Mouse (Mus musculus): Measurements from ENCODE around the gene Slc25a53.
"Not testable (repeated sequence)": the region's sequence is repeated elsewhere in the genome, so short reads cannot be mapped to it uniquely, and the experiment has no call there.

The Slc25a53 gene

DNA sequence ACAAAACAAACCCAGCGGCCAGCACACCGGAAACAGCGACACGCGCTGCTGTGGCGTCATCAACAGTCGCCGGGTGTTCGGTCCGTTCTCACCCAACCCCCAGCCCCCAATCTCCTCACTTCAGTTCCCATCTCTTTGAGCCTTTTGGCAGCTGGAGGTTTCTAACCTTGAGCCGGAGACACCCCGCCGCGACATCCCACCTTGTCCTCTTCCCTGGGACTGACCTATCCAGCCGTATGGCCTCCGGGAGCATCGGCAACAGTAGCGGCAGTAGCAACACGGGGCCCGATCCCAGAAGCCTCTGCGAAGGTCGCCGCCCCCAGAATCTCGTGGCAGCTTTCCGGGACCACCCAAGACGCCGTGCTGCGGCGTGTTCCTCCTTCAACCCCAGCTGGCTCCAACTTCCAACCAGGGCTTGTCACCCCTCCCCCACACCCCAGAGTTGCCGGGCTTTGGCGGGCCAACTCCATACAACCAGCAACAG is at the start of gene Slc25a53:
Slc25a53 (minus strand) TSS at position 303 of the 484 bp plus-strand sequence.
- DNase-seq (ENCODE audit: inconsistent ontology term) = peak; percentile 88

GRCm38 (mm10) chrX:137063202-137063601 is 25.1 kb upstream of the Slc25a53 start:
- DNase-seq (ENCODE audit: inconsistent ontology term) = peak; percentile 16

DNA sequence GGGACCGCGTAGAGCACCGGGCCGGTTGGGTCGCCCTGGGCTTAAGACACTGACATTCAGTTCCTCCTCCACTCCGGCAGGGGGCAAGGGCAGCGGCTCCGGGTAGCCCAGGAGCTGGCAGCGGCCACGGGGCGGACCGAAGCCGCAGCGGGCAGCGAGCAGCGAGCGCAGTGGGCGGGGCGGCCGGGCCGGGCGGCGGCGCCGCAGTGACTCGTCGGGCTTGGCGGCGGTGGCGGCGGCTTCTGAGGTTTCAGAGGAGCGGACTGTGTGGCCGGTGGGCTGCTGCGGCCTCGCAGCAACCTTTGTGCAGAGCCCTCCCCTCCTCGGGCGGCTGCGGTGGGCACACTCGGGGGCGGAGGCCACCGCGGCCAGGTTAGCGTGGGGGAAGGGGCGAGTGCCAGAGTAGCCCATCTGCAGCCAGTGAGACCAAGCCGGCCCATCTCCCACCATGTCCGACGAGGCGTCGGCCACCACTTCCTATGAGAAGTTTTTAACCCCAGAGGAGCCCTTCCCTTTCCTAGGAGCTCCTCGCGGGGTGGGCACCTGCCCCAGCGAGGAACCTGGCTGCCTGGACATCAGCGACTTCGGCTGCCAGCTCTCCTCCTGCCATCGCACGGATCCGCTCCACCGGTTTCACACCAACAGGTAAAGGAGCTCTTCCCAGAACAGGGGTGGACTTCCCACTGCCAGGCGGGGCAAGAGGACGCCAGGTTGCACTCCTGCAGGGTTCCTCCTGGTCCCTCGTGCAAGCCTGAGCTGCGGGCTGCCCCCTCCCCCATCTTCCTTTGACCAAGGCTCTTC is 11.5 kb upstream of the Slc25a53 start, which contains the start of gene Fam199x:
Fam199x (plus strand) TSS at position 170 of the 801 bp plus-strand sequence.
- DNase-seq (ENCODE audit: inconsistent ontology term) = peak; percentile 83

DNA sequence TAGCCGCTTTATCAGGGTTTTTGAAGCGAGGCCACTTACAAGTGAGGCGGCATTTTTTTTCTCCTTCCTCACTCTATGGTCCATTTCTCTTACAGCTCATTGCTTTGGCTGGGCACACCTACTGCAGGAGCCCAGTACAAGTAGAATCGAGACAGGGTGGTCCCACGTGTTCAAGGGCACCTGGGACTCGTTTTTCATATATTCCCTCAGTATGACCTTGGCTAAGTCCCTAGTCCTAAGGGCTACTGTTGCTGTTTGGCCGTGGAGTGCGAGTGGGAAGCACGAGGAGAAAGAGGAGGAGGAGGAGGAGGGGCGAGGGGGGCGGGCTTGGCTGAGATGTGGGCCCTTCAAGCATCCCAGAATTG is 10.9 kb upstream of the Slc25a53 start:
- peak; percentile 0 for DNase-seq (ENCODE audit: inconsistent ontology term)

GRCm38 (mm10) chrX:137038502-137038901 is 400 bp upstream of the Slc25a53 start:
- DNase-seq (ENCODE audit: inconsistent ontology term) = no peak

DNA sequence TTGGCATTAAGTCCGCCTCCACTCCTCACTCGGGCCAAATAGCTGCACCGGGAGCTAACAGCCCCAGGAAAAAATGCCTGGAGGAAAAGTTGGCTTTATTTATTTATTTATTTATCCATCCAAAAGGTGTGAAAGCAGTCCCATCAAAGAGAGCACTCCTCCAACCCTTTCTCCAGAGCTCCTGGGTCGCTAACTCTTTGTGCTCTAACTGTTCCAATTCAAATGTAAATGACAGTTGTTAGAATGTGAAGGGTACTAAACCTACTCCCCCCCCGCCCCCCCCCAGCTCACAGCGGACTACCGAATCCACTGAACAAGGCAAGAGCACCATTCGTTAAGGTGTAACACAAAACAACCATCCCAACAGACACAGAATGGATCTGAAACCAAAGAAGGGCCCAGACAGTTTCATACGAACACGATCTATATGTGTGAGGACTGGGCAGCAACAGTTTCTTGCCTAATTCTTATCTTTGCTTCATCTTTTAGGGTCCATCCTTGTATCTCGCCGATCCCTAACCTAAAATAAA is 567 bp downstream of the Slc25a53 start:
- DNase-seq (ENCODE audit: inconsistent ontology term) = no peak

DNA sequence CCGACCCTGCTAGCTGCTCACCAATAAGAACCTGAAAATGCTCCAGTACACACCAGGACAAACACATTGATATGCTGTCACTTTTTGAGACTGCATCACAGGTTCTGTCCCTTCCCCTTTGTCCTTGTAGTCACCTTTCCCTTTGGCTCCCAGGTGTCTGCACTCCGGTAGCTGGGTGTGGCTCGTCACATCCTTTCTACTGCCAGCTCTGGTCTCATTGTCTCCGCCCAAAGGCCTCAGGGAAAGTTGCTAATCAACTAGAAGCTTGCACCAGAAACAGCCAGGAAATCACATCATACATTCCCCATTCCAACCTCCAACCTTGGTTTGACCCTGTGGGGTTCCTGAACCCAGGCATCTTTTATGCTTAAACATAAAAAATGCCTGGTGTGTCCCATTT is 3.8 kb downstream of the Slc25a53 start:
- no peak for DNase-seq (ENCODE audit: inconsistent ontology term)

GRCm38 (mm10) chrX:137031726-137032125 is 6.4 kb downstream of the Slc25a53 start:
- DNase-seq (ENCODE audit: inconsistent ontology term) = no peak

DNA sequence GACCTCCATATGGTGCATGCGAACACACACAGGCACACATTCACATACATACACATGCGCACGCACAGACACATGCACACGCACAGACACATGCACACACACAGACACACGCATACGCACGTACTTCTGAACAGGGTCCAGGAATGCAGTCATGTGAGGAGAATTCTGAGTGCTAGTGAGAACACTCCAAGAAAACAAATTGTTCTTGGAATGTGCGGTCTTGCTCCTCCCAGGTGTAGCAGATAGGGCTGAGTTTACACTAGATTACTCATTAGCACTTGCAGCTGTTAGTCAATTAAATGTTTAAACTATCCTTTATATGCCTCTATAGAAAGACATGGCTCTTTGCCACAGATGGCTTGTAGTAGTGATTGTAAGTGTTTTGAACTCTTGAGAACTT is 7.2 kb downstream of the Slc25a53 start:
- DNase-seq (ENCODE audit: inconsistent ontology term) = no peak

- peak; percentile 25 for DNase-seq (ENCODE audit: inconsistent ontology term)
These were observed 18.8 kb downstream of the Slc25a53 start for GRCm38 (mm10) chrX:137019310-137019709.

GRCm38 (mm10) chrX:137017668-137018067 is 20.4 kb downstream of the Slc25a53 start:
- DNase-seq (ENCODE audit: inconsistent ontology term) = no peak

- peak; percentile 19 for DNase-seq (ENCODE audit: inconsistent ontology term)
These were observed 22.9 kb downstream of the Slc25a53 start for GRCm38 (mm10) chrX:137015099-137015709.

DNA sequence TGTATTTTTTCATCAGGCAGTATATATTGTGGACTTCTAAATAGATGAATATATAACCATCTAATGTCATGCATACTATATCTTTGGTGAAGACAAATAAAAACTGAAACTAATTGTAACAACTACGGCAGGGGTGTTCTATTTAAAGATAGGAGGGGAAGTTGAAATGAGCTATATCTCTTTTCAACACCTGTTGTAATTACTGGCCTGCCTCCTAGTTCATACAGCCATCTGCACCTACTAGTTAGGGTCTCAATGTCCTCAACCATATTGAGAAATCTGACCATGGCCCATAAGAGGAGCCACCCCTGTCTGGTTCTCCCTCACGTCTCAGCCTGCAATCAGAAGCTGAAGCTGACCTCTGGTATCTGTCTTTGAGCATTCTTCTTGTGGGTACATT is 41.8 kb downstream of the Slc25a53 start:
- no peak for DNase-seq (ENCODE audit: inconsistent ontology term)

DNA sequence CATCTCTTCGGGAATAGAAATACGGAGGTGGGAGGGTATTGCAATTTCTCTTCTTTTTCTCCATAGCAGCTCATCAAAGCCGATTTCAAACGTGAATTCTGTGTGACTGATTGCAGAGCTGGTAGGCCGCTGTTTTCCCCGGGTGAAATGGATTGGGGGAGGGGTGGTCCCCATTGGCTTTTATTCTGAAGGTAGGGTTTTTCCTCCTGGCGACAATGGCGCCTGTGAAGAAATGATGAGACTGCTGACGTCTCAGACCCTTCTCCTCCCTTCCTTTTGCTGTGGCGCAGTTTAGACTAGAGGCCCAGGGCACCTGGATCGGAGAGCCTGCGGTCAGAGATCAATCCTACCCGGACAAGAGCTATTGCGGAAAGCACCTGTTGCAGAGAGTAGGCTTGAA is 44.5 kb downstream of the Slc25a53 start:
- DNase-seq (ENCODE audit: inconsistent ontology term) = peak; percentile 30

DNA sequence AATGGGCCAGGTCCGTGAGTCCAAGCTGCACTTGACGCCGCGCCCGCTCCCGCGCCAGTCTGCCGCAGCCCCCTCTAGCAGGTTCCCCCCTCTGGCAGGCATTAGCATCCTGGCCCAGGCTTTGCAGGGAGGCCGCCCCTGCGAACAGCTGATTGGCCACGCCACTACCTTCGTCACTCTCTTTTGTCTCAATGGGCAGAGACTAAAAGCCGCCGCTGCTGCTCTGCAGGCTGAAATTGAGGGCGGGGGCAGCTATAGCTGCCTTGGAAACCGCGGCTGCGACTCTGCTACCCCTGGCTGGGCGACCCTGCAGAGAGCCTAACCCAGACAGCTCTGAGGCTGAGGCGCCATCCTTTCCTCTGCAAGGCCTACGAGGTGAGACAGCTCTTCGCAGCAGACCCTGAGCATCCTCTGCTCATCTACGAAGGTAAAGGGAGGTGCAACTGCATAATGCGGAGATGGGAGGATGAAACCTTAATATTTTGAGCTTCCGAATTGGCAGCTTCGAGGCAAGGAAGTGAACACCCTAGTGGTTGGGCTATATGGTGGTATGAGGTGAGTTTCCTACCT is 45.0 kb downstream of the Slc25a53 start, which contains the start of gene Zcchc18:
Zcchc18 (plus strand) TSS at position 178 of the 570 bp plus-strand sequence.
- peak; percentile 71 for DNase-seq (ENCODE audit: inconsistent ontology term)

GRCm38 (mm10) chrX:136992191-136992965 is 45.7 kb downstream of the Slc25a53 start:
- DNase-seq (ENCODE audit: inconsistent ontology term) = peak; percentile 9

DNA sequence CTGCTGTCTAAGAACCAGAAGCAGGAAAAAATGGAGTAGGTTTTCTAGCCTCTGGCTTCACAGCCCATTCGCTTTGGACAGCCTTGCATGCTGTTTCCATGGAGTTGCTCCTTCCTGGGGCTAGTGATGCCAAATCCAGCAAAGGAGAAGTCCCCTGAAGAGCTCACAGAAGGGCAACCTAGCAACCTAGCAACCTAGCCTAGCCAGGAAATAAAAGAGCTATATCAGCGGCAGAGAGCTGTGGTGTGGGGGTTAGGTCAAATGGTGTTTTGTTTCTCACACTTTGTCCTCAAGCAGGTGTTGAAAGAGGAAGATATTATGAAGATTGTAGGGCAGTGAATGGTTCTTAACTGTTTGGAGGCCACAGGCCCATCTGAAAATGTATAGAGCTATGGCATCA is 46.8 kb downstream of the Slc25a53 start:
- DNase-seq (ENCODE audit: inconsistent ontology term) = no peak

DNA sequence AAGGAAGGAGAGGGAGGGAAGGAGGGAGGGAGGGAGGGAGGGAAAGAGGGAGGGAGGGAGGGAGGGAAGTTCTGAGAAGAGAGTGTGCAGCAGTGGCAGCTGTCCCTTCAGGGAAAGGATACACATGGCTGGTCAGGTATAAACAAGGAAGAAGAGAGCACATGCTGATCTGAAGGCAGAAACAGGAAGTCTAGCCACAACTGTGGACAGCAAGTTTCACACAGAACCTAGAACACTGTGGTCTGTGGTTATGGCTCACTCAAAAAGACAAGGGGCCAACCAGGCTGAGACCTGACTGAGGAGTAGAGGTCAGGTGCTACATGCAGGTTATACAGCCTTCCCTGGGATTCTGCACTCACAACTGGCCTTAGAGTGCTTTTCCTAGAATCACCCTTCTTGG is 52.1 kb downstream of the Slc25a53 start:
- DNase-seq (ENCODE audit: inconsistent ontology term) = no peak

GRCm38 (mm10) chrX:136978616-136979015 is 59.5 kb downstream of the Slc25a53 start:
- DNase-seq (ENCODE audit: inconsistent ontology term) = no peak

DNA sequence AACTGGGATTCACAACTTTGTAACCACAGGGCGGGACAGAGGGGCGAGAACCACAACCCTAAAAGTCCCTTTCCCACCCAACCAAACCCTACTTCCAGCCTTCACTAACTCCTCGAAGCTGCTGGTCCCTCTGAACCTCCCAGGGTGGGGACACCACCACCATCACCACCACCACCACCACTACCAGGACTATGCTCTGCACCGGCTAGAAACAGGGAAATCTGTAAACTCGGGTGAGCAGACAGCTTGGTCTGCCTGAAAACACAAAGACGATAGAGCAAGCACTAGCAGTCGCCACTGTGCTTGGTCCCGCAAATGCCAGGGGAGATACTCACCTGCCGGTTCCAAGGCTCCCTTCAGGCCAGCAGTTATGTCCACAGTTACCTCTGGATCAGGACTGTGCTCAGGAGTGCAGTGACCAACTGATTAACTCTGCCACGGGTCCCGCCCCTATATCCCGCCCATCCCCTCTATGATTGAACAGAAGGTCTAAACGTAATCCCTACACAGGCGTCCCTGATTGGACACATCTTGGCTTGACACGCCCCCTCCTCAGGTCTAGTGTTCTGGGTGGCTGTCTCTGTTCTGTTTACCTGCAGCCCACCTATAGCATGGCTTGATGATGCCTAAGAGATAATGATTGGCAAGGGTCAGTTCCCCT is 61.5 kb downstream of the Slc25a53 start, which contains the start of the genes Tmsb15l and Tmsb15b1:
Tmsb15l (minus strand) TSS at position 446 of the 661 bp plus-strand sequence.
Tmsb15b1 (minus strand) TSS at position 451 of the 661 bp plus-strand sequence.
- DNase-seq (ENCODE audit: inconsistent ontology term) = peak; percentile 84

GRCm38 (mm10) chrX:136975397-136975796 is 62.7 kb downstream of the Slc25a53 start, which contains the start of gene Tmsb15b2:
Tmsb15b2 (minus strand) TSS chrX:136975497.
- DNase-seq (ENCODE audit: inconsistent ontology term) = not testable (repeated sequence)

Measured in Muller cell, postnatal 12 days (primary cell).